Comparison of ENCODE assay signal across 21 mouse cellular contexts in genomic region chr12:90565051-90565450, GRCm38 (mm10).
DNase-seq lines count a peak whose midpoint lies in the region; ATAC-seq lines count a peak whose summit lies in the region.
"Had no signal": no experiment of that assay in that cellular context is flagged by ENCODE, and none has a peak within 500 bp of the region (broad histone marks: within the 10 kb centered on the region; RNA-seq: fewer than 3 reads in every experiment).

No protein-coding gene starts in this region.

- H3K9me3 ChIP-seq in limb, embryonic 13.5 days: no peaks in the 10 kb centered on the region
- H3K9me3 ChIP-seq in limb, embryonic 10.5 days (replicated peaks): no peaks in the 10 kb centered on the region
- H3K9me3 ChIP-seq in forebrain, embryonic 16.5 days (ENCODE audit: control insufficient read depth, low read length): no peaks in the 10 kb centered on the region
- H3K9me3 ChIP-seq: heart, embryonic 15.5 days; liver, embryonic 12.5 days; neural tube, embryonic 13.5 days had no signal

- ATAC-seq in limb, embryonic 13.5 days (ENCODE audit: low FRiP score, low read depth): no peak
- ATAC-seq in forebrain, embryonic 16.5 days: no peak; the same call in 1 of the 2 replicates
- ATAC-seq: liver, embryonic 12.5 days had no signal

- H3K4me1 ChIP-seq in limb, embryonic 13.5 days: no peaks in the 10 kb centered on the region
- H3K4me1 ChIP-seq in limb, embryonic 10.5 days: no peaks in the 10 kb centered on the region
- H3K4me1 ChIP-seq in forebrain, embryonic 16.5 days (replicated peaks; ENCODE audit: control insufficient read depth, insufficient read depth, low read length): no peaks in the 10 kb centered on the region
- H3K4me1 ChIP-seq: heart, embryonic 15.5 days; liver, embryonic 12.5 days; neural tube, embryonic 13.5 days had no signal

- 85% methylated on average over 3 of the region's 3 CpGs for WGBS in limb, embryonic 13.5 days
- WGBS in limb, embryonic 10.5 days: 92% methylated on average over 3 of the region's 3 CpGs
- 79% methylated on average over 3 of the region's 3 CpGs for WGBS in forebrain, embryonic 16.5 days

- no peak overlapping the region for H3K27ac ChIP-seq in limb, embryonic 13.5 days
- no peak overlapping the region for H3K27ac ChIP-seq in limb, embryonic 10.5 days
- H3K27ac ChIP-seq in forebrain, embryonic 16.5 days (ENCODE audit: low read length): no peak overlapping the region
- H3K27ac ChIP-seq: heart, embryonic 15.5 days; hindbrain, embryonic 14.5 days; kidney, postnatal 0 days; liver, embryonic 12.5 days; neural tube, embryonic 13.5 days; stomach, postnatal 0 days had no signal

- H3K4me3 ChIP-seq in limb, embryonic 13.5 days: no peak overlapping the region
- no peak overlapping the region for H3K4me3 ChIP-seq in limb, embryonic 10.5 days
- H3K4me3 ChIP-seq in forebrain, embryonic 16.5 days (replicated peaks; ENCODE audit: low read length): 0 out of 2 replicates have a peak overlapping the region, but pooled peaks have one; percentile 1
- H3K4me3 ChIP-seq: heart, embryonic 15.5 days; liver, embryonic 12.5 days; neural tube, embryonic 13.5 days had no signal

- peak overlapping the region; percentile 16; the same call in 1 of the 2 replicates for H3K4me2 ChIP-seq in limb, embryonic 13.5 days (replicated peaks)
- H3K4me2 ChIP-seq in forebrain, embryonic 16.5 days (ENCODE audit: low read length): no peak overlapping the region; the same call in 1 of the 2 replicates
- H3K4me2 ChIP-seq: heart, embryonic 15.5 days; hindbrain, embryonic 14.5 days; liver, embryonic 12.5 days; midbrain, embryonic 11.5 days; neural tube, embryonic 13.5 days had no signal

- DNase-seq in limb, embryonic 10.5 days (ENCODE audit: low spot score): no peak
- DNase-seq in cerebellum, adult 18-20 months: peak; percentile 69 to 83
- DNase-seq in cerebellum, adult 9-11 months: peak; percentile 86
- DNase-seq in right cerebral cortex, postnatal 10 days (ENCODE audit: low spot score in 2 of 2): no peak
- DNase-seq in testis, postnatal 14 days (ENCODE audit: low spot score): no peak
- DNase-seq: adrenal gland, adult 2 months; gastrocnemius, postnatal 36 days; heart, postnatal 36 days; kidney, adult 2 months; lung, adult 18-20 months; lung, postnatal 10 days; right cerebral cortex, adult 18-20 months had no signal

- no peaks in the 10 kb centered on the region for H3K27me3 ChIP-seq in limb, embryonic 13.5 days
- no peaks in the 10 kb centered on the region for H3K27me3 ChIP-seq in limb, embryonic 10.5 days (ENCODE audit: low read depth, poor library complexity, severe bottlenecking)
- H3K27me3 ChIP-seq in forebrain, embryonic 16.5 days (replicated peaks; ENCODE audit: control insufficient read depth, insufficient read depth, low read length): no peaks in the 10 kb centered on the region
- H3K27me3 ChIP-seq: heart, embryonic 15.5 days; liver, embryonic 12.5 days; neural tube, embryonic 13.5 days had no signal

- H3K36me3 ChIP-seq in limb, embryonic 13.5 days: no peaks in the 10 kb centered on the region
- no peaks in the 10 kb centered on the region for H3K36me3 ChIP-seq in limb, embryonic 10.5 days
- H3K36me3 ChIP-seq in forebrain, embryonic 16.5 days (ENCODE audit: control insufficient read depth, insufficient read depth): no peaks in the 10 kb centered on the region
- H3K36me3 ChIP-seq: heart, embryonic 15.5 days; liver, embryonic 12.5 days; neural tube, embryonic 13.5 days had no signal

- H3K9ac ChIP-seq in limb, embryonic 13.5 days: no peak overlapping the region
- no peak overlapping the region for H3K9ac ChIP-seq in forebrain, embryonic 16.5 days (replicated peaks; ENCODE audit: low read depth, low read length)
- H3K9ac ChIP-seq: heart, embryonic 15.5 days; hindbrain, embryonic 14.5 days; liver, embryonic 12.5 days; neural tube, embryonic 13.5 days had no signal

Comparison
In these comparisons a context has a peak if more than half of its experiments do, and no peak if none do; other contexts are left out.
1. DNase-seq: peak in cerebellum, adult 18-20 months (2 of 2) and cerebellum, adult 9-11 months (single experiment); none in limb, embryonic 10.5 days (single experiment), right cerebral cortex, postnatal 10 days (0 of 2) and testis, postnatal 14 days (single experiment).